Mouse (Mus musculus) embryonic facial prominence, embryonic 11.5 days (tissue): ENCODE measurements around the gene Kif13a. TPM values are rescaled to one million over a fixed set of nuclear protein-coding genes. Genes with fewer than 3 reads are reported as not detected.

Experiments used
- ATAC-seq: fragments of 200-750 bp; cut with Nextera tagmentation; replicated peaks from 2 replicates; pipeline ENCODE4 v1.8.0; 2017; ENCODE audit warnings: low read depth; ENCODE audit not compliant: insufficient number of reproducible peaks, low FRiP score, low TSS enrichment
- DNase-seq: peaks from one replicate; pipeline ENCODE4 v3.0.0-alpha.2; 2015; ENCODE audit warnings: low spot score
- H3K27ac ChIP-seq: fragments of 300-500 bp; sonication (generic); replicated peaks from 2 replicates; pipeline ENCODE4 v1.5.1; 2014; ENCODE audit warnings: mild to moderate bottlenecking, low read depth, low read length, control low read depth
- H3K27me3 ChIP-seq: fragments of 300-500 bp; sonication (generic); 2 replicates; pipeline ENCODE4 v1.6.1; 2014; ENCODE audit warnings: mild to moderate bottlenecking, low read length, moderate library complexity, mixed read lengths; ENCODE audit not compliant: control insufficient read depth, insufficient read depth
- H3K36me3 ChIP-seq: fragments of 300-500 bp; sonication (generic); replicated peaks from 2 replicates; pipeline ENCODE4 v1.6.1; 2014; ENCODE audit warnings: low read depth, mild to moderate bottlenecking, low read length, moderate library complexity, mixed read lengths; ENCODE audit not compliant: control insufficient read depth, insufficient read depth
- H3K4me1 ChIP-seq: fragments of 300-500 bp; sonication (generic); 2 replicates; pipeline ENCODE4 v1.6.1; 2014; ENCODE audit warnings: low read length, mixed read lengths; ENCODE audit not compliant: control insufficient read depth, insufficient read depth
- H3K4me2 ChIP-seq: fragments of 300-500 bp; sonication (generic); 2 replicates; pipeline ENCODE4 v1.6.1; 2014; ENCODE audit warnings: low read depth, mild to moderate bottlenecking, control low read depth, low read length, moderate library complexity
- H3K4me3 ChIP-seq: fragments of 300-500 bp; sonication (generic); 2 replicates; pipeline ENCODE4 v1.5.1; 2014; ENCODE audit warnings: low read depth, low read length, control low read depth
- H3K9ac ChIP-seq: fragments of 300-500 bp; sonication (generic); replicated peaks from 2 replicates; pipeline ENCODE4 v1.6.1; 2014; ENCODE audit warnings: mild to moderate bottlenecking, control low read depth, low read length
- H3K9me3 ChIP-seq: fragments of 300-500 bp; sonication (generic); replicated peaks from 2 replicates; pipeline ENCODE4 v1.6.1; 2016; ENCODE audit warnings: mild to moderate bottlenecking, low read length, inconsistent platforms, mixed read lengths; ENCODE audit not compliant: control insufficient read depth
- WGBS: fragments of 180-500 bp; shearing (Covaris S2); extraction: QIAGEN DNeasy Blood & Tissue Kit; methylation state at CpG from one replicate; pipeline ENCODE4 v1.1.7; 2014; 5-methylcytosine and 5-hydroxymethylcytosine counted together
- polyA plus RNA-seq: library from polyadenylated mRNA; unstranded; fragments of >200 nt; fragmentation: Nextera tagmentation; extraction: Ambion mirVana; gene quantifications from 2 replicates; pipeline ENCODE4 v1.2.1, GENCODE M21; 2014

Kif13a gene
- polyA plus RNA-seq, 1 experiment from 2014 or later, result 19.1 TPM

GRCm38 (mm10) chr13:46718893-46719400 is 210.7 kb downstream of the Kif13a start:
- no peaks in the 10 kb centered on the region for H3K9me3 ChIP-seq
- H3K4me3 ChIP-seq, result no peak overlapping the region
- H3K36me3 ChIP-seq, result no peaks in the 10 kb centered on the region; the same call in 1 of the 2 replicates
- ATAC-seq, result no peak
- no peaks in the 10 kb centered on the region for H3K4me1 ChIP-seq
- H3K27ac ChIP-seq, result no peak overlapping the region
- H3K9ac ChIP-seq, result no peak overlapping the region
- H3K27me3 ChIP-seq, result no peaks in the 10 kb centered on the region
- H3K4me2 ChIP-seq, result no peak overlapping the region
- WGBS, result 92% methylated on average over 5 of the region's 5 CpGs
- no peak for DNase-seq

- DNase-seq (no peak), ATAC-seq (no peak)
- no peaks in the 10 kb centered on the region for H3K4me1 ChIP-seq
- H3K4me2 ChIP-seq, result no peak overlapping the region
- H3K27ac ChIP-seq, result no peak overlapping the region
- H3K4me3 ChIP-seq, result no peak overlapping the region
- no peak overlapping the region for H3K9ac ChIP-seq
- 69% methylated on average over 3 of the region's 3 CpGs for WGBS
- H3K9me3 ChIP-seq, result no peaks in the 10 kb centered on the region
- no peaks in the 10 kb centered on the region for H3K27me3 ChIP-seq
- H3K36me3 ChIP-seq, result no peaks in the 10 kb centered on the region; the same call in none of the 2 replicates
These were observed 213.6 kb downstream of the Kif13a start for GRCm38 (mm10) chr13:46715976-46716639.

GRCm38 (mm10) chr13:46713486-46713885 is 216.2 kb downstream of the Kif13a start:
- Histone ChIP-seq H3K36me3 (peaks cover 2% of the 10 kb centered on the region), H3K4me3 (no peak overlapping the region), H3K4me2 (no peak overlapping the region), H3K9ac (no peak overlapping the region), H3K27ac (no peak overlapping the region), H3K27me3 (no peaks in the 10 kb centered on the region), H3K9me3 (no peaks in the 10 kb centered on the region), H3K4me1 (no peaks in the 10 kb centered on the region)
- no peak for DNase-seq
- no peak for ATAC-seq
- WGBS, result 94% methylated on average over 5 of the region's 5 CpGs

- Histone ChIP-seq H3K9ac (no peak overlapping the region), H3K27me3 (no peaks in the 10 kb centered on the region), H3K4me2 (no peak overlapping the region), H3K9me3 (no peaks in the 10 kb centered on the region), H3K4me3 (no peak overlapping the region), H3K27ac (no peak overlapping the region), H3K36me3 (no peaks in the 10 kb centered on the region), H3K4me1 (no peaks in the 10 kb centered on the region)
- DNase-seq (peak; percentile 9), ATAC-seq (no peak)
- WGBS, result 84% methylated on average over 5 of the region's 5 CpGs
These were observed 226.5 kb downstream of the Kif13a start for GRCm38 (mm10) chr13:46703138-46703537.

- no peak for DNase-seq
- H3K36me3 ChIP-seq, result no peaks in the 10 kb centered on the region
- H3K9ac ChIP-seq, result no peak overlapping the region
These were observed 228.2 kb downstream of the Kif13a start for GRCm38 (mm10) chr13:46701486-46701885.

GRCm38 (mm10) chr13:46699372-46699771 is 230.3 kb downstream of the Kif13a start:
- H3K4me1 ChIP-seq, result no peaks in the 10 kb centered on the region
- H3K27ac ChIP-seq, result no peak overlapping the region
- no peak overlapping the region for H3K4me3 ChIP-seq
- H3K9ac ChIP-seq, result no peak overlapping the region
- no peaks in the 10 kb centered on the region for H3K9me3 ChIP-seq
- ATAC-seq (no peak), DNase-seq (no peak)
- 96% methylated on average over 1 of the region's 1 CpGs for WGBS
- H3K4me2 ChIP-seq, result no peak overlapping the region
- no peaks in the 10 kb centered on the region for H3K27me3 ChIP-seq
- H3K36me3 ChIP-seq, result no peaks in the 10 kb centered on the region

More at GRCm38 (mm10) chr13:46701486-46701885, 228.2 kb downstream of the Kif13a start:
- 86% methylated on average over 2 of the region's 2 CpGs for WGBS
- H3K4me2 ChIP-seq, result no peak overlapping the region
- no peaks in the 10 kb centered on the region for H3K27me3 ChIP-seq
- no peaks in the 10 kb centered on the region for H3K4me1 ChIP-seq
- H3K4me3 ChIP-seq, result no peak overlapping the region
- H3K27ac ChIP-seq, result no peak overlapping the region
- no peak for ATAC-seq
- no peaks in the 10 kb centered on the region for H3K9me3 ChIP-seq

Other genes with a start within 250 kb of the Kif13a start
- gene Nup153, start 201.9 kb downstream of the Kif13a start, polyA plus RNA-seq, result 40.2 and 52.3 TPM in 2 replicates
- gene Nhlrc1, start 85.0 kb upstream of the Kif13a start, polyA plus RNA-seq, result 4.6 and 5.2 TPM in 2 replicates
- gene Kdm1b, start 113.6 kb upstream of the Kif13a start, polyA plus RNA-seq, result 12.3 and 13.5 TPM in 2 replicates
- 32.2 and 38.2 TPM in 2 replicates for gene Tpmt, start 114.9 kb upstream of the Kif13a start, polyA plus RNA-seq
- gene Dek, start 176.3 kb upstream of the Kif13a start, polyA plus RNA-seq, result 314 and 345 TPM in 2 replicates
- 1.5 and 1.7 TPM in 2 replicates for gene Rnf144b, start 192.8 kb upstream of the Kif13a start, polyA plus RNA-seq